In genomic region chr10:29534830-29535227, GRCm38 (mm10) we compare ENCODE assay signal across 9 mouse cellular contexts. TPM values are rescaled to one million over a fixed set of nuclear protein-coding genes. Genes with fewer than 3 reads are reported as not detected.
DNase-seq lines count a peak whose midpoint lies in the region; ATAC-seq lines count a peak whose summit lies in the region.
"Had no signal": no experiment of that assay in that cellular context is flagged by ENCODE, and none has a peak within 500 bp of the region (broad histone marks: within the 10 kb centered on the region; RNA-seq: fewer than 3 reads in every experiment).

No protein-coding gene starts in this region.

- 2% methylated on average over 7 of the region's 7 CpGs for WGBS in liver, embryonic 15.5 days (ENCODE audit: insufficient replicate concordance)

- peak; percentile 2 to 5 for DNase-seq in cerebellum, postnatal 14 days
- peak; percentile 7 for DNase-seq in right cerebral cortex, postnatal 14 days
- DNase-seq in right cerebral cortex, postnatal 10 days (ENCODE audit: low spot score in 2 of 2), result no peak
- DNase-seq in left cerebral cortex, adult 8-10 months (ENCODE audit: low spot score in 2 of 2), result no peak
- DNase-seq in spleen, adult 18-20 months, result no peak
- DNase-seq in thymus, postnatal 0 days (ENCODE audit: low spot score), result no peak
- DNase-seq: cerebellum, adult 11 months had no signal

- peak overlapping the region; percentile 64 for H3K4me2 ChIP-seq in liver, embryonic 15.5 days

- no peak for ATAC-seq in cerebellum, adult (ENCODE audit: insufficient number of reproducible peaks, low FRiP score, low TSS enrichment)
- no peak for ATAC-seq in liver, embryonic 15.5 days (ENCODE audit: insufficient read depth)

- no peak overlapping the region for H3K27ac ChIP-seq in liver, embryonic 15.5 days (replicated peaks)

- no peaks in the 10 kb centered on the region for H3K9me3 ChIP-seq in liver, embryonic 15.5 days (replicated peaks)

- H3K4me1 ChIP-seq in liver, embryonic 15.5 days (replicated peaks), result 0 out of 2 replicates have a peak, but pooled peaks cover 2% of the 10 kb centered on the region

- H3K36me3 ChIP-seq in liver, embryonic 15.5 days (replicated peaks), result no peaks in the 10 kb centered on the region

- H3K27me3 ChIP-seq in liver, embryonic 15.5 days, result peaks cover 53% of the 10 kb centered on the region

- H3K9ac ChIP-seq in liver, embryonic 15.5 days, result no peak overlapping the region

- peak overlapping the region; percentile 46 for H3K4me3 ChIP-seq in liver, embryonic 15.5 days (replicated peaks)

RNA-seq across cellular contexts. Expression of gene Rspo3, which starts 0.8 kb away (rescaled TPM):
- polyA plus RNA-seq in liver, embryonic 15.5 days (2015; fragmentation: Nextera tagmentation; extraction: Ambion mirVana), result 1.6 and 1.8 TPM in 2 replicates
- total RNA-seq in left cerebral cortex, adult 8-10 months (2022), result 10 to 100 TPM; 10.0 to 10.9 (median 10.4) TPM
- 0.40 and 0.46 TPM in 2 replicates for polyA plus RNA-seq in thymus, postnatal 0 days (2015; fragmentation: Nextera tagmentation; extraction: Ambion mirVana)

Comparison
In these comparisons a context has a peak if more than half of its experiments do, and no peak if none do; other contexts are left out.
1. DNase-seq: peak in cerebellum, postnatal 14 days (2 of 2) and right cerebral cortex, postnatal 14 days (single experiment); none in right cerebral cortex, postnatal 10 days (0 of 2), left cerebral cortex, adult 8-10 months (0 of 2), spleen, adult 18-20 months (0 of 2) and thymus, postnatal 0 days (single experiment).